Comparison of ENCODE assay signal across 15 mouse cellular contexts in the genomic region with DNA sequence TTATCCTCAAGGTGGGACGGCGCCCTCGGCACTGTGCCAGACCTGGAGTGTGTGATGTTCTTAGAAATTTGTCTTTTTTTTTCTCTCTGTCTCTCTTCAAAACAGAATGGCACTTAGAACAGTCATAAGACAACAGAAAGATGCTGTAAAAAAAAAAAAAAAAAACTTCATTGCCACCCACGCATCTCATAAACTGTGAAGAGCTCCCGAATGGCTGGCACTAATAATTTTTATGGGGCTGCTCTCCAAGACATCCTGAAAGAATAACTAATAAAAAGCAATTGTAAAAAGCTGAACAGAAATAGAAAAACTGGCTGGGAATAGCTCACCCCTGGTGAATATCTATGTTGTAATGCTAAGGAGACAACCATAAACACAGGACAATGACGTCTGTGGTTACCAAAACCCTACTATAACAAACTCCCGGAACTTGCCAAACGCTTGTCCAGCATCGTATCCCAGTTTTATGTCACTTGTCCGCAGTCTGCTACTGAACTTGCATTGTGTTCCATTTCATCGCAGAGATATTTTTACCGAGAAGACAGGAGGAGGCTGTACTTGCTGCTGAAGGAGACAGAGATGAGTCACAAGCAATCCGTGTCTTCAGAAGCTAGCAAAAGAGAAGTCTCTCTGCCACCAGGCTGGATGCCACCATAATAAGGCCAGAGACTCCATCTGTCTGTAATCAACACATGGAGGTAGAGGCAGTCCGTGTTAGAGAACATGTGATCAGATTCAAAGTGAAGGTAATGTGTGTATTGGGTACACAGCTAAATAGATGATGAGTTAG. TPM values are rescaled to one million over a fixed set of nuclear protein-coding genes. Genes with fewer than 3 reads are reported as not detected.
DNase-seq lines count a peak whose midpoint lies in the region; ATAC-seq and TF ChIP-seq lines count a peak whose summit lies in the region.
"Had no signal": no experiment of that assay in that cellular context is flagged by ENCODE, and none has a peak within 500 bp of the region (broad histone marks: within the 10 kb centered on the region; RNA-seq: fewer than 3 reads in every experiment).

No protein-coding gene starts in this region.

- H3K27me3 ChIP-seq in neural tube, embryonic 13.5 days: no peaks in the 10 kb centered on the region
- H3K27me3 ChIP-seq in kidney, embryonic 15.5 days: no peaks in the 10 kb centered on the region
- no peaks in the 10 kb centered on the region for H3K27me3 ChIP-seq in cerebellum, adult 2 months (ENCODE audit: control insufficient read depth, insufficient read depth, low read length)
- H3K27me3 ChIP-seq: forebrain, embryonic 15.5 days; neural tube, embryonic 12.5 days had no signal

- TF ChIP-seq CTCF in cerebellum, adult 2 months (IDR thresholded peaks at IDR 0.05; ENCODE audit: borderline replicate concordance, insufficient read depth, low read depth, low read length): no peak

- no peak overlapping the region for H3K4me3 ChIP-seq in neural tube, embryonic 13.5 days
- no peak overlapping the region for H3K4me3 ChIP-seq in kidney, embryonic 15.5 days (replicated peaks)
- H3K4me3 ChIP-seq in cerebellum, adult 2 months (replicated peaks; ENCODE audit: insufficient read depth, low read depth, low read length): no peak overlapping the region
- H3K4me3 ChIP-seq: embryonic facial prominence, embryonic 10.5 days; erythroblast, embryonic 14.5 days; forebrain, embryonic 15.5 days; neural tube, embryonic 12.5 days had no signal

- 73% methylated on average over 14 of the region's 14 CpGs for WGBS in neural tube, embryonic 13.5 days
- 75% methylated on average over 14 of the region's 14 CpGs for WGBS in kidney, embryonic 15.5 days
- 83% methylated on average over 14 of the region's 14 CpGs for WGBS in cerebellum, adult 2 months

- no peak for ATAC-seq in CD4-positive, CD25-positive, alpha-beta regulatory T cell, adult 4 months
- no peak for ATAC-seq in neural tube, embryonic 13.5 days (ENCODE audit: low read depth)
- no peak for ATAC-seq in kidney, embryonic 15.5 days (replicated peaks; ENCODE audit: low FRiP score)
- ATAC-seq: forebrain, embryonic 15.5 days had no signal

- 0 out of 2 replicates have a peak overlapping the region, but pooled peaks have one; percentile 49 for H3K27ac ChIP-seq in neural tube, embryonic 13.5 days (replicated peaks)
- H3K27ac ChIP-seq in kidney, embryonic 15.5 days: no peak overlapping the region
- no peak overlapping the region for H3K27ac ChIP-seq in cerebellum, adult 2 months (ENCODE audit: insufficient read depth, low read length)
- H3K27ac ChIP-seq: embryonic facial prominence, embryonic 10.5 days; forebrain, embryonic 15.5 days; neural tube, embryonic 12.5 days had no signal

- no peaks in the 10 kb centered on the region for H3K4me1 ChIP-seq in neural tube, embryonic 13.5 days (replicated peaks)
- no peaks in the 10 kb centered on the region for H3K4me1 ChIP-seq in kidney, embryonic 15.5 days
- no peaks in the 10 kb centered on the region for H3K4me1 ChIP-seq in cerebellum, adult 2 months (ENCODE audit: control insufficient read depth, insufficient read depth, low read length)
- H3K4me1 ChIP-seq: forebrain, embryonic 15.5 days; neural tube, embryonic 12.5 days had no signal

- no peak overlapping the region for H3K4me2 ChIP-seq in neural tube, embryonic 13.5 days
- H3K4me2 ChIP-seq in kidney, embryonic 15.5 days: no peak overlapping the region
- H3K4me2 ChIP-seq: forebrain, embryonic 15.5 days; neural tube, embryonic 12.5 days had no signal

- no peaks in the 10 kb centered on the region for H3K36me3 ChIP-seq in neural tube, embryonic 13.5 days
- H3K36me3 ChIP-seq in kidney, embryonic 15.5 days: no peaks in the 10 kb centered on the region
- H3K36me3 ChIP-seq: embryonic facial prominence, embryonic 10.5 days; forebrain, embryonic 15.5 days; neural tube, embryonic 12.5 days had no signal

- intact Hi-C loops in left cerebral cortex, postnatal 25 days (cut with DNase I): no loop called here

- peak; percentile 9 for DNase-seq in CD4-positive, CD25-positive, alpha-beta regulatory T cell, adult 2 months (ENCODE audit: low read depth, low spot score)
- DNase-seq in neural tube, embryonic 10.5 days (ENCODE audit: extremely low spot score, low spot score): no peak
- DNase-seq in left cerebral cortex, postnatal 25 days (ENCODE audit: low spot score in 2 of 2): peak; percentile 54 to 90
- DNase-seq in telencephalon, adult 2 months (ENCODE audit: low read depth, low spot score): peak; percentile 85
- DNase-seq in cerebellum, adult 2 months: no peak
- DNase-seq: adrenal gland, postnatal 10 days; cerebellum, adult 18-20 months; gastrocnemius, postnatal 14 days had no signal

- no peaks in the 10 kb centered on the region for H3K9me3 ChIP-seq in neural tube, embryonic 13.5 days
- H3K9me3 ChIP-seq in kidney, embryonic 15.5 days (replicated peaks): no peaks in the 10 kb centered on the region
- H3K9me3 ChIP-seq: embryonic facial prominence, embryonic 10.5 days; forebrain, embryonic 15.5 days; neural tube, embryonic 12.5 days had no signal

- H3K9ac ChIP-seq in neural tube, embryonic 13.5 days: no peak overlapping the region
- H3K9ac ChIP-seq in kidney, embryonic 15.5 days: no peak overlapping the region
- H3K9ac ChIP-seq: forebrain, embryonic 15.5 days; neural tube, embryonic 12.5 days had no signal

- no peak for TF ChIP-seq POLR2A in cerebellum, adult 2 months (IDR thresholded peaks at IDR 0.05; ENCODE audit: borderline replicate concordance, insufficient read depth, low read length)

RNA-seq across cellular contexts. Expression of a gene that starts 25.3 kb away (rescaled TPM):
- polyA plus RNA-seq in CD4-positive, CD25-positive, alpha-beta regulatory T cell, adult 4 months (2017; shearing (Covaris generic)): 10 to 100 TPM; 26.0 to 26.2 TPM
- polyA plus RNA-seq in neural tube, embryonic 13.5 days (2015; fragmentation: Nextera tagmentation; extraction: Ambion mirVana): 6.2 and 6.9 TPM in 2 replicates
- 1 to 10 TPM; 4.0 to 5.3 TPM for total RNA-seq in left cerebral cortex, postnatal 25 days (2021)
- polyA plus RNA-seq in kidney, embryonic 15.5 days (2015; fragmentation: Nextera tagmentation; extraction: Ambion mirVana): 31.3 and 31.5 TPM in 2 replicates
- 9.5 and 13.6 TPM in 2 replicates for polyA plus RNA-seq in cerebellum, adult 2 months (2012; rRNA removed)
- polyA plus RNA-seq: erythroblast, embryonic 14.5 days had no signal

Comparison
In these comparisons a context has a peak if more than half of its experiments do, and no peak if none do; other contexts are left out.
1. DNase-seq: peak in CD4-positive, CD25-positive, alpha-beta regulatory T cell, adult 2 months (single experiment), left cerebral cortex, postnatal 25 days (2 of 2) and telencephalon, adult 2 months (single experiment); none in neural tube, embryonic 10.5 days (single experiment) and cerebellum, adult 2 months (0 of 2).